Mouse (Mus musculus) urinary bladder, postnatal 36 days (tissue): ENCODE measurements around the gene Nploc4.

Experiments used
- DNase-seq, 2 experiments: peaks; one replicate each; pipeline ENCODE4 v3.0.0; 2022; ENCODE audit warnings: low spot score in 2 of 2, mixed read lengths in 1 of 2

The Nploc4 gene

GRCm38 (mm10) chr11:120378611-120379540 is 58.6 kb downstream of the Nploc4 start, which contains the start of gene Faap100:
TSS of gene Faap100 (minus strand) at chr11:120378764.
- DNase-seq, result peak; percentile 84 to 91

- peak; percentile 46 to 63 for DNase-seq
Measured at GRCm38 (mm10) chr11:120378031-120378610, 59.4 kb downstream of the Nploc4 start.

- no peak for DNase-seq
Measured at GRCm38 (mm10) chr11:120377337-120377736, 60.2 kb downstream of the Nploc4 start.

- no peak for DNase-seq
Measured at GRCm38 (mm10) chr11:120376302-120377160, 61.0 kb downstream of the Nploc4 start.

GRCm38 (mm10) chr11:120375324-120375723 is 62.2 kb downstream of the Nploc4 start:
- DNase-seq, result no peak

- peak in 1 of 2 experiments; percentile 65 for DNase-seq
Measured at GRCm38 (mm10) chr11:120373820-120374586, 63.5 kb downstream of the Nploc4 start.

- DNase-seq, result no peak
Measured at GRCm38 (mm10) chr11:120373025-120373424, 64.5 kb downstream of the Nploc4 start.

- peak; percentile 35 to 64 for DNase-seq
Measured at GRCm38 (mm10) chr11:120369656-120370055, 67.9 kb downstream of the Nploc4 start.

- DNase-seq, result no peak
Measured at GRCm38 (mm10) chr11:120366443-120367027, 71.0 kb downstream of the Nploc4 start.

- no peak for DNase-seq
Measured at GRCm38 (mm10) chr11:120362891-120363290, 74.6 kb downstream of the Nploc4 start.

GRCm38 (mm10) chr11:120361295-120361694 is 76.2 kb downstream of the Nploc4 start, which contains the start of gene Fscn2:
TSS of gene Fscn2 (plus strand) at chr11:120361534.
- DNase-seq, result no peak

GRCm38 (mm10) chr11:120360755-120361154 is 76.8 kb downstream of the Nploc4 start:
- DNase-seq, result no peak

- DNase-seq, result no peak
Measured at GRCm38 (mm10) chr11:120360062-120360461, 77.4 kb downstream of the Nploc4 start.

- DNase-seq, result no peak
Measured at GRCm38 (mm10) chr11:120359391-120359790, 78.1 kb downstream of the Nploc4 start.

- peak in 1 of 2 experiments; percentile 56 for DNase-seq
Measured at GRCm38 (mm10) chr11:120357791-120358401, 79.6 kb downstream of the Nploc4 start.

GRCm38 (mm10) chr11:120356900-120357299 is 80.6 kb downstream of the Nploc4 start:
- DNase-seq, result no peak

- no peak for DNase-seq
Measured at GRCm38 (mm10) chr11:120356319-120356840, 81.1 kb downstream of the Nploc4 start.

- no peak for DNase-seq
Measured at GRCm38 (mm10) chr11:120355277-120356039, 82.0 kb downstream of the Nploc4 start.
